Mouse (Mus musculus): ENCODE measurements around the gene Hoxc5.
A peak's percentile ranks its signal among the peaks of the same experiment; 100 is the strongest.

Hoxc5 gene

GRCm38 (mm10) chr15:102988078-102988477 lies 20.8 kb downstream of the Hoxc5 start:
- no peak for DNase-seq (ENCODE audit: low read depth, low spot score)

DNA sequence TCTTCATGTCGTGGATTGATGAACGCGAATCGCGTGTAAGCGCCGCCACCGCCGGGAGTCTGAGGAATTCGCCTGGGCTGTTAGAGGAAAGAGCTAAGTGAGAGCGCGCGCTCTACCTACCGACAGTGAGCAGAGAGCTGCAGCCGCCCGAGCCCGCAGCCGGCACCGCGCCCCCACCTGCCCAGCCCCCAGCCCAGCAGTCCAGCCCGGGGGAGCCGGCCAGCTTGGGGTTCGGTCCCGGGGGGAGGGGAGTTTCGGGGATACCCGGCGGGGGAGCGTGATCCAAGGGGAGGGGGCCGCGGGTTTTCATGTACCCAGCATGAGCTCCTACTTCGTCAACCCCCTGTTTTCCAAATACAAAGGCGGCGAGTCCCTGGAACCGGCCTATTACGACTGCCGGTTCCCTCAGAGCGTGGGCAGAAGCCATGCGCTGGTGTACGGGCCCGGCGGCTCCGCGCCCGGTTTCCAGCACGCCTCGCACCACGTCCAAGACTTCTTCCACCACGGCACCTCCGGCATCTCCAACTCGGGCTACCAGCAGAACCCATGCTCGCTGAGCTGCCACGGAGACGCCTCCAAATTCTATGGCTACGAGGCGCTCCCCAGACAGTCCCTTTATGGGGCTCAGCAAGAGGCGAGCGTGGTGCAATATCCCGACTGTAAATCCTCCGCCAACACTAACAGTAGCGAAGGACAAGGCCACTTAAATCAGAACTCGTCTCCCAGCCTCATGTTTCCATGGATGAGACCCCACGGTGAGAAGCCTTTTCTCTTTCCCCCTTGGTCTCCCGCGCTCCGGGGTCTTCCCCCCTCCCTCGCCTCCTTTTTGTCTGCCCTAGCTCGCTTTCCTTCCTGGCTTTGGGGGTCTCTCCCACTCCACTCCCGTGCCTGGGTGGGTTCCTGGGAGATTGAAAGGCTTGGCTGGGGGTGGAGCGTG lies 23.5 kb downstream of the Hoxc5 start, which contains the start of gene Hoxc8:
Hoxc8 (plus strand) TSS at position 147 of the 937 bp plus-strand sequence.
- DNase-seq (ENCODE audit: low read depth, low spot score): no peak

- no peak for DNase-seq (ENCODE audit: low read depth, low spot score)
These were observed 24.5 kb downstream of the Hoxc5 start for GRCm38 (mm10) chr15:102991782-102992181.

- no peak for DNase-seq (ENCODE audit: low read depth, low spot score)
These were observed 25.0 kb downstream of the Hoxc5 start for GRCm38 (mm10) chr15:102992206-102992605.

DNA sequence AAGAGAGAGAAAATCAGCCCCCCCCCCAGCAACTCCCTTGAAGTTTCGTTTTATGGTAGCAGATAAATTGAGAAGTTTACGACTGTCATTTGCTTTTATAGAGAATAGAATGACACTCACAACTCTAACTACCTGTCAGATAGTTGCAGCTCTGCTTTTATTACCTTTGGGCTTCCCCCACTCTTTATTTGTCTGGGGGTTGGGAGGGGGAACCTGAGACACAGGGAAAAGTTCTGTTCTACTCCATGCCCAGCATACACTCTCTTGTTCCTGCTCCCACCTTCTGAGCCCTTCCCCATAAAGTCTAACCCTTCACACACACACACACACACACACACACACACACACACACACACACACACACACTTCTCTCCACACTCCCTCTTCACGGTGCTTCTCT lies 25.6 kb downstream of the Hoxc5 start:
- no peak for DNase-seq (ENCODE audit: low read depth, low spot score)

- no peak for DNase-seq (ENCODE audit: low read depth, low spot score)
These were observed 29.3 kb downstream of the Hoxc5 start for GRCm38 (mm10) chr15:102996548-102996947.

DNA sequence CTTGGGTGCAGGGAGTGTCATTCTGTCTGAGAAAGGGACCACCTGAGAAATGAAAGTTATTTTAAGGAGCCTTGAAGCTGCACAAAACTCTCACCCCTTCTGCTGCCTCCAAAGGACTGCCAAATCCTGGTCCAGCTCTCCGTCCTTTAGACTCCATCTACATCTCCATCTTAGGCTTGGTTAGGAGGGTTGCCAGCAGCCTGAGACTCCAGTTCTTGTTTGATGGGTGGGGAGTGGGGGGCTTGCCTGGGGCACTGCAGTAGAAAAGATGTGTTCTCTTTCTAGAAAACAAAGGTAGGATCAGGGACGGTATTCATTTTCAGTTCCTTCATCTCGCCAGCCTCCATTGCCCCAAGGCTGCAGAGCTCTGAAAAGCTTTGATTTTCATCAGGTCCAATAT lies 30.2 kb downstream of the Hoxc5 start:
- DNase-seq (ENCODE audit: low read depth, low spot score): no peak

- no peak for DNase-seq (ENCODE audit: low read depth, low spot score)
These were observed 30.7 kb downstream of the Hoxc5 start, which contains the start of gene Hoxc6 for GRCm38 (mm10) chr15:102997939-102998355. TSS of gene Hoxc6 (plus strand) at chr15:102998257.

DNA sequence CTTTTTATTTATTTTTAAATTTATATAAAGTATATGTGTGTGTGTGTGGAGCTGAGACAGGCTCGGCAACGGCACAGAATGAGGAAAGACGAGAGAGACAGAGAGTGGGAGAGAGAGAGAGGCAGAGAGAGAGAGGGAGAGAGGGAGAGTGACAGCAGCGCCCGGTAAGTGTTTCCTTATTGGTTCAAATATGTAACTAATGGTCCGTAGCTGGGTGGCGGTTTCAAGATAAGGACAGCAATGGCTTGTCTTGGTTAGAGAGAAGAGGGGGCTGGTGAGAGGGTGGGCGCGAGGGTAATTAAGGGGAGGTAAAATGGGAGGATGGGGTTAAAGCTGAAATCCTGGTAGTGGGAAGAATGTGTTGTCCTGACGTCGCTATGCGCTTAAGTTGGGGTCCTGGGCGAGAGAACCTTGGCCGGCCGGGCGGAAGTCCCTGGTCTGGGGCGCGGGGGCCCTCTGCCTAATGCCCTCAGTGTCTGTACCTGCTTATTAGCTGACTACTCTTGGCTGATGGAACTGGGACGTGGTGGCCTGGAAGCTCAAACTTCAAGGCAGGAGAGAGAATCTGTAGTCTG lies 31.5 kb downstream of the Hoxc5 start:
- no peak for DNase-seq (ENCODE audit: low read depth, low spot score)

- peak; percentile 83 for DNase-seq (ENCODE audit: low read depth, low spot score)
These were observed 32.1 kb downstream of the Hoxc5 start for GRCm38 (mm10) chr15:102999183-102999831.

- no peak for DNase-seq (ENCODE audit: low read depth, low spot score)
These were observed 32.7 kb downstream of the Hoxc5 start for GRCm38 (mm10) chr15:102999955-103000354.

DNA sequence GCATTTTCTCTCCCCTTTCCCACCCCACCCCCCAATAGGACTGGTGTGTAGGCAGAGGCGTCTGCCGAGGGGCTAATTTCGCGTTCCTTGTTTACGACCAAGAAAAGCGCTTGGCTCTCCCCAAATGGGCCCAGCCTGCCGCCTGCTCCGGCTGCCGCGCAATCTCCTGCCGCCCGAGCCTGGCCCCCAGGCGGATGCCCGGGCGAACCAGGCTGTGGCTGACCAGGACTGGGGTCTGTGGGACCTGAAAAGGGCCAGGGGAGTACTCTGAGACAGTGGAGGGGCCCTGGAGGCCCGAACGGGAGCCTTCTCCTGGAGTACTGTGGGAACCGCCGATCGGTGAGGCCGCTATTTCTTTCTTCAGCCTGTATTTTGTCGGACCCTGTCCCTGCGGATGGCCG lies 33.3 kb downstream of the Hoxc5 start:
- DNase-seq (ENCODE audit: low read depth, low spot score): no peak

DNA sequence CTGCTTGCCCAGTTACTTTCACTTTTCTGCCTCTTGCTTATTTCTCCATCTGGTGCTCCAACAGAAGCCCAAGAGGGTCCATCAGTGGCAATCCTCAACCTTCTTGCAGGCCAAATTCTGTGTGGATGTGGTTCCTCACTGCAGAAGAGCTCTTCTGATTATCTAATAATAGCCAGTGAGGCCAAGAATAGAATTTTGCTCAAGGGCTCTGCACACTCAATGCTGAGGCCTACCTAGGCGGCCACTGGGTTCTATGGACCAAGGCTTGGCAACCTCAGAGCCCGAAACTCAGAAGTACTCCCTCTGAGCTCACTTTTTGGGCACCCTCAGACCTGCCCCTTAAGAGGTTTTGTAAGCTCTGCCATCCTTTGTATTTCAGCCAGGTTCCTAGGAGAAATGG lies 34.1 kb downstream of the Hoxc5 start:
- no peak for DNase-seq (ENCODE audit: low read depth, low spot score)

DNA sequence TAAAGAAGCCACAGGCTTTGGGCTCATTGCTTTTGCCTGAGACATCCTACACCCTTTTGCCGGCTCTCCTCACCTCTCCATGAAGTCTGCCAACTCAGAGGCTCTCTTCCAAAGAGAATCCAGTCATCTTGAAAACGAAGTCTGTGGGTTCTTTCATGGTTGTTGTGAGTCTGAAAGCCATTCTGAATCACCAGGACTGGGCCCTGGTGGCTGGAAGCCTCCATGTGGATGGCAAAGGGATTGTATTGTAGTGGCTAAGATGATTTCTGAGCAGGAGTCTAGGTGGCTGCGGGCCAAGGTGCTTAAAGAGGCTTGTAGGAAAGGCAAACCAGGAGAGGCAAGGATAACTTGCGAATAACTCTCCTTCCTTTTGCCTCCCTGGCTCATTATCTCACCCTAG lies 34.9 kb downstream of the Hoxc5 start:
- DNase-seq (ENCODE audit: low read depth, low spot score): no peak

GRCm38 (mm10) chr15:103002821-103003448 lies 35.7 kb downstream of the Hoxc5 start:
- no peak for DNase-seq (ENCODE audit: low read depth, low spot score)

GRCm38 (mm10) chr15:103005308-103005707 lies 38.1 kb downstream of the Hoxc5 start:
- DNase-seq (ENCODE audit: low read depth, low spot score): no peak

DNA sequence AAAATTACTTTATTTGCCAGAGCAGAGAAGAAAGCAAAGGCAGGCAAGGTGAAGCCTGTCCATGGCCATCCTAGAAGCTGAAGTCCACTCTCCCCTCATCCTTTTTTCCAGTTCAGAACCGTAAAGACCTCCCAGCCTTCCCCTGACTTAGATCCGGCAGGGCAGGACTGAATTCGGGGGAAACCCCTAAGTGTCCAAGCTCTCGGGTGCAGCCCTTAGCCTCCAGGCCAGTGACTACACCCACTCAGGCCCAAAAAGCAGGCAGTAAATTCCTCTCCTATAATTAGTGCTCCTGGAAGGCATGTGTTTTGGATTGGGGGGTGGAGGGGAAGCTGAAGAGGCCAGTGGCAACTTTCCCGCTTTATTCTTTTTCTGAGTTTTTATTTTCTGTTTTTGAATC lies 38.6 kb downstream of the Hoxc5 start:
- DNase-seq (ENCODE audit: low read depth, low spot score): no peak

DNA sequence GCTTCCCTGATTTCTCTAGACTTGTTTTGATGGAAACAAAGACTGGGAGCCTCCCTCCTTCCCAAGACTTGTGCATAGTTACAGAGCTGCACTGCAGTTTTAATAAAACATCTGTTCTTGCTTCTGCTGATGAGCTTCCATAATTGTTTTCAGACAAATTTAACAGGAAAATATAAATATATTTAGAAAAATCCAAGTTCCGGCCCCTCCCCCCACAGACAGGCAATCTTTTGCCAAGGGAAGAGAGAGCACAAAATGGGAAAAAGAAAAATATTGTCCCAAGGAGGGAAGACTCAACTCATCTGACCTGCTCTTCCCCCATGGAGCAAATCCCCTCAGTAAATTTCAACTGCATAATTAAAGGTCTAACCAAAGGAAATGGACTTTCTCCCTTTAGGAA lies 39.1 kb downstream of the Hoxc5 start:
- no peak for DNase-seq (ENCODE audit: low read depth, low spot score)

GRCm38 (mm10) chr15:103009265-103010111 lies 42.2 kb downstream of the Hoxc5 start:
- no peak for DNase-seq (ENCODE audit: low read depth, low spot score)

DNA sequence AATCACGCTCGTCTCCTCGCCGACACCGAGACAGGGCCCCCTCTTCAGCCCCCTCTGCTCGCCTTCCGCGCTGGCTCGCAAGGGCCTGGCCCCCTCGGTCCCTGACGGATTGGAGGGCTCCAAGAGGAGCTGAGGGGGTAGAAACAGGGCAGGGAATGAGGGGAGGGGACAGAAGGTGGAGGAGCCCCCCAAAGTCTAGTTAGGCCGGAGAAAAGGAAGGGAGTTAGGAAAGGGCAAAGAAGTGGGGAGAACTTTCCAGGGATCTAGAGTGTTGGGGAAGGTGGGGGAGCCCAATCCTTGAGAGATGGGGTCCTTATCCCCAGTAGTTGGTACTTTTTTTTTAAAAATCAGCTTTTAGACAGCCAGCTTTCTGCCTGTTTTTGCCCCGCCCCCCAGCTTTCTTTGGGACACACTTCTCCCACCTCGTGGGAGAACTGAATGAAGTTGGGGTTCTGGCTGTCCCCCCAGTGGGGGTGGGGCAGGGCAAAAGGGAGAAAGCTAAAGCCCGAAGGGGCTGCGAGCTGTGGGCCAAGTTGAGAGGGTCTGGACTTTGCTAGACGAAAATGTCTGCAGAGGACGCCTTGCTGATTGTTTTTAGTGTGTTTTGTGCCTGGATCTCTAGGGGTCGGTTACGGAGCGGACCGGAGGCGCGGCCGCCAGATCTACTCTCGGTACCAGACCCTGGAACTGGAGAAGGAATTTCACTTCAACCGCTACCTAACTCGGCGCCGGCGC lies 43.0 kb downstream of the Hoxc5 start:
- no peak for DNase-seq (ENCODE audit: low read depth, low spot score)
